Mouse (Mus musculus): Measurements from ENCODE around the gene Kcnn1. TPM values are rescaled to one million over a fixed set of nuclear protein-coding genes. Genes with fewer than 3 reads are reported as not detected.

Gene Kcnn1
- polyA plus RNA-seq (2011; ENCODE audit: insufficient read depth, insufficient read length, low read depth, missing spikeins) = 3.2 and 3.5 TPM in 2 replicates

- Histone ChIP-seq H3K4me1 (ENCODE audit: control insufficient read depth, insufficient read depth, low read length) (peaks cover 3% of the 10 kb centered on the region), H3K36me3 (ENCODE audit: control insufficient read depth, insufficient read depth, low read length, poor library complexity, severe bottlenecking) (no peaks in the 10 kb centered on the region; the same call in 1 of the 2 replicates), H3K27me3 (ENCODE audit: control insufficient read depth, insufficient read depth, low read length, poor library complexity, severe bottlenecking) (peaks cover 14% of the 10 kb centered on the region), H3K9me3 (replicated peaks; ENCODE audit: control insufficient read depth, insufficient read depth, low read length, poor library complexity, severe bottlenecking) (no peaks in the 10 kb centered on the region), H3K4me3 (ENCODE audit: low read depth, low read length) (peak within 1 kb of the TSS; percentile 38), H3K9ac (ENCODE audit: low read depth, poor library complexity, severe bottlenecking) (peak within 1 kb of the TSS; percentile 41), H3K27ac (ENCODE audit: insufficient read depth, low read length) (no peak within 1 kb of the TSS)
- TF ChIP-seq POLR2A (IDR thresholded peaks at IDR 0.05; ENCODE audit: insufficient read depth, low read length) = no peak
- 0 out of 2 replicates have a peak, but pooled peaks have one; percentile 3 for TF ChIP-seq EP300 (IDR thresholded peaks at IDR 0.05; ENCODE audit: insufficient read depth, low read depth, low read length)
Observed at GRCm38 (mm10) chr8:70862824-70863641, at the start of gene Kcnn1. Gene Kcnn1, minus strand, starts transcription at chr8:70863258.

- Histone ChIP-seq H3K36me3 (ENCODE audit: control insufficient read depth, insufficient read depth, low read length, poor library complexity, severe bottlenecking) (peaks cover 1% of the 10 kb centered on the region), H3K27me3 (ENCODE audit: control insufficient read depth, insufficient read depth, low read length, poor library complexity, severe bottlenecking) (no peaks in the 10 kb centered on the region), H3K4me1 (ENCODE audit: control insufficient read depth, insufficient read depth, low read length) (peaks cover 2% of the 10 kb centered on the region), H3K27ac (ENCODE audit: insufficient read depth, low read length) (no peak overlapping the region), H3K9ac (ENCODE audit: low read depth, poor library complexity, severe bottlenecking) (no peak overlapping the region), H3K9me3 (replicated peaks; ENCODE audit: control insufficient read depth, insufficient read depth, low read length, poor library complexity, severe bottlenecking) (no peaks in the 10 kb centered on the region), H3K4me3 (ENCODE audit: low read depth, low read length) (no peak overlapping the region)
- TF ChIP-seq EP300 (IDR thresholded peaks at IDR 0.05; ENCODE audit: insufficient read depth, low read depth, low read length) = no peak
- peak; percentile 23 for TF ChIP-seq CTCF (IDR thresholded peaks at IDR 0.05; ENCODE audit: low read depth, low read length)
Observed at GRCm38 (mm10) chr8:70911596-70911995, 48.5 kb upstream of the Kcnn1 start.

- Histone ChIP-seq H3K4me1 (ENCODE audit: control insufficient read depth, insufficient read depth, low read length) (peaks cover 6% of the 10 kb centered on the region), H3K4me3 (ENCODE audit: low read depth, low read length) (no peak overlapping the region)
Observed at GRCm38 (mm10) chr8:70907518-70907917, 44.5 kb upstream of the Kcnn1 start.

GRCm38 (mm10) chr8:70905831-70906736, 43.0 kb upstream of the Kcnn1 start, which contains the start of gene Map1s:
Gene Map1s, plus strand, starts transcription at chr8:70905932.
- H3K27ac ChIP-seq (ENCODE audit: insufficient read depth, low read length) = peak within 1 kb of the TSS; percentile 57; the same call in 1 of the 2 replicates
- no peaks in the 10 kb centered on the region for H3K9me3 ChIP-seq (replicated peaks; ENCODE audit: control insufficient read depth, insufficient read depth, low read length, poor library complexity, severe bottlenecking)
- peak within 1 kb of the TSS; percentile 82 for H3K4me3 ChIP-seq (ENCODE audit: low read depth, low read length)
- no peaks in the 10 kb centered on the region for H3K27me3 ChIP-seq (ENCODE audit: control insufficient read depth, insufficient read depth, low read length, poor library complexity, severe bottlenecking)
- no peaks in the 10 kb centered on the region for H3K36me3 ChIP-seq (ENCODE audit: control insufficient read depth, insufficient read depth, low read length, poor library complexity, severe bottlenecking)
- peak within 1 kb of the TSS; percentile 93 for H3K9ac ChIP-seq (ENCODE audit: low read depth, poor library complexity, severe bottlenecking)
- H3K4me1 ChIP-seq (ENCODE audit: control insufficient read depth, insufficient read depth, low read length) = peaks cover 6% of the 10 kb centered on the region
- TF ChIP-seq POLR2A (IDR thresholded peaks at IDR 0.05; ENCODE audit: insufficient read depth, low read length) (peak; percentile 27), CTCF (IDR thresholded peaks at IDR 0.05; ENCODE audit: low read depth, low read length) (no peak), EP300 (IDR thresholded peaks at IDR 0.05; ENCODE audit: insufficient read depth, low read depth, low read length) (no peak)

More at GRCm38 (mm10) chr8:70907518-70907917, 44.5 kb upstream of the Kcnn1 start:
- TF ChIP-seq EP300 (IDR thresholded peaks at IDR 0.05; ENCODE audit: insufficient read depth, low read depth, low read length) = no peak
- no peak for TF ChIP-seq CTCF (IDR thresholded peaks at IDR 0.05; ENCODE audit: low read depth, low read length)
- no peak for TF ChIP-seq POLR2A (IDR thresholded peaks at IDR 0.05; ENCODE audit: insufficient read depth, low read length)
- H3K27me3 ChIP-seq (ENCODE audit: control insufficient read depth, insufficient read depth, low read length, poor library complexity, severe bottlenecking) = no peaks in the 10 kb centered on the region
- H3K9me3 ChIP-seq (replicated peaks; ENCODE audit: control insufficient read depth, insufficient read depth, low read length, poor library complexity, severe bottlenecking) = no peaks in the 10 kb centered on the region
- no peaks in the 10 kb centered on the region for H3K36me3 ChIP-seq (ENCODE audit: control insufficient read depth, insufficient read depth, low read length, poor library complexity, severe bottlenecking)
- no peak overlapping the region for H3K9ac ChIP-seq (ENCODE audit: low read depth, poor library complexity, severe bottlenecking)
- H3K27ac ChIP-seq (ENCODE audit: insufficient read depth, low read length) = no peak overlapping the region

GRCm38 (mm10) chr8:70905463-70905830, 42.4 kb upstream of the Kcnn1 start:
- Histone ChIP-seq H3K27ac (ENCODE audit: insufficient read depth, low read length) (0 out of 2 replicates have a peak overlapping the region, but pooled peaks have one; percentile 18), H3K9me3 (replicated peaks; ENCODE audit: control insufficient read depth, insufficient read depth, low read length, poor library complexity, severe bottlenecking) (no peaks in the 10 kb centered on the region), H3K4me1 (ENCODE audit: control insufficient read depth, insufficient read depth, low read length) (peaks cover 6% of the 10 kb centered on the region), H3K27me3 (ENCODE audit: control insufficient read depth, insufficient read depth, low read length, poor library complexity, severe bottlenecking) (no peaks in the 10 kb centered on the region), H3K4me3 (ENCODE audit: low read depth, low read length) (peak overlapping the region; percentile 82), H3K36me3 (ENCODE audit: control insufficient read depth, insufficient read depth, low read length, poor library complexity, severe bottlenecking) (no peaks in the 10 kb centered on the region), H3K9ac (ENCODE audit: low read depth, poor library complexity, severe bottlenecking) (peak overlapping the region; percentile 93)
- TF ChIP-seq EP300 (IDR thresholded peaks at IDR 0.05; ENCODE audit: insufficient read depth, low read depth, low read length) (no peak), POLR2A (IDR thresholded peaks at IDR 0.05; ENCODE audit: insufficient read depth, low read length) (no peak), CTCF (IDR thresholded peaks at IDR 0.05; ENCODE audit: low read depth, low read length) (no peak)
